In the genomic region with DNA sequence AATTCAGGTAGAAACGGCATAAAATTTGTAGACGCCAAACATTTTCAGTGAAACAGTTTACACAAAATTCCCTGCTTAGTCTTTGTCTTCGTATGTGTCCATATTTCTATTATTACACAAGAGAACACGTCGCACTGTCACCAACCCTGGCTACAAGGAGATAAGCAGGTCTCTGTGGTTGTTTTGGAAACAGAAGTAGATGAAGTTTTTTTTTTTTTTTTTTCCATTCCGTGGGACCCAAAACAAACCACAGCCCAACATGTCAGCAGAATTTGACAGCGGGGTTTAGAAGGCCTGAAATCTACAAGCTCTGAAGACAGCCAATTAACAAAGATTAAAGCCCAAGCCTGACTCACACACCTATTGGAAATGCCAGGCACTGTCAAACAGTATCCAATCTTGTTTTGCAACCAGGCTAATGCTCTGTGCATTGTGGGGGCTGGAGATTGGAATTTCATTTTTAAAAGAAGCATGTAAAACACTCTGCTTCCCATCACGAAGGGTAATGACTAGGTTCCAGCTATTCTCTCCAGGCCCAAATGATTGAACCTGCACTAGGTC, we compare ENCODE assay signal across 25 mouse cellular contexts.
DNase-seq lines count a peak whose midpoint lies in the region; ATAC-seq and TF ChIP-seq lines count a peak whose summit lies in the region.
"Had no signal": no experiment of that assay in that cellular context is flagged by ENCODE, and none has a peak within 500 bp of the region (broad histone marks: within the 10 kb centered on the region; RNA-seq: fewer than 3 reads in every experiment).

No protein-coding gene starts in this region.

- H3K4me1 ChIP-seq in intestine, embryonic 15.5 days (replicated peaks) = no peaks in the 10 kb centered on the region
- H3K4me1 ChIP-seq in intestine, postnatal 0 days (replicated peaks; ENCODE audit: control insufficient read depth, insufficient read depth, low read length) = no peaks in the 10 kb centered on the region
- no peaks in the 10 kb centered on the region for H3K4me1 ChIP-seq in embryonic facial prominence, embryonic 15.5 days
- H3K4me1 ChIP-seq: liver, embryonic 13.5 days; midbrain, embryonic 10.5 days; neural tube, embryonic 13.5 days had no signal

- intact Hi-C loops in heart, postnatal 25 days (cut with DNase I) = no loop called here

- DNase-seq in heart, adult 11 months = peak; percentile 83
- no peak for DNase-seq in heart, postnatal 25 days (ENCODE audit: low spot score)
- peak; percentile 33 for DNase-seq in retina, embryonic 14.5 days (ENCODE audit: low spot score)
- DNase-seq in right cerebral cortex, postnatal 4 days = no peak
- DNase-seq: adrenal gland, postnatal 36 days; cerebellum, adult 11-12 months; cerebellum, postnatal 10 days; heart, postnatal 14 days; kidney, postnatal 4 days; layer of hippocampus, adult 9-11 months; liver, embryonic 13.5 days; lung, adult 2 months; right cerebral cortex, adult 18-20 months had no signal

- H3K27me3 ChIP-seq in intestine, embryonic 15.5 days (replicated peaks) = no peaks in the 10 kb centered on the region
- no peaks in the 10 kb centered on the region for H3K27me3 ChIP-seq in intestine, postnatal 0 days (replicated peaks; ENCODE audit: control insufficient read depth, insufficient read depth, low read length)
- H3K27me3 ChIP-seq in embryonic facial prominence, embryonic 15.5 days = no peaks in the 10 kb centered on the region
- H3K27me3 ChIP-seq: liver, embryonic 13.5 days; neural tube, embryonic 13.5 days had no signal

- H3K4me2 ChIP-seq in intestine, embryonic 15.5 days (replicated peaks) = no peak overlapping the region
- H3K4me2 ChIP-seq in intestine, postnatal 0 days (replicated peaks; ENCODE audit: low read depth) = no peak overlapping the region
- H3K4me2 ChIP-seq in embryonic facial prominence, embryonic 15.5 days (replicated peaks) = no peak overlapping the region
- H3K4me2 ChIP-seq: liver, embryonic 13.5 days; neural tube, embryonic 13.5 days had no signal

- H3K27ac ChIP-seq in intestine, embryonic 15.5 days = 0 out of 2 replicates have a peak overlapping the region, but pooled peaks have one; percentile 22
- H3K27ac ChIP-seq in intestine, postnatal 0 days (ENCODE audit: low read depth, low read length) = no peak overlapping the region
- H3K27ac ChIP-seq in embryonic facial prominence, embryonic 15.5 days (replicated peaks) = peak overlapping the region; percentile 25; the same call in 1 of the 2 replicates
- H3K27ac ChIP-seq: liver, embryonic 13.5 days; macrophage; midbrain, embryonic 10.5 days; neural tube, embryonic 13.5 days had no signal

- no peak for ATAC-seq in intestine, embryonic 15.5 days
- ATAC-seq in intestine, postnatal 0 days = no peak
- no peak for ATAC-seq in embryonic facial prominence, embryonic 15.5 days (ENCODE audit: insufficient number of reproducible peaks, low FRiP score, low TSS enrichment, low read depth)
- no peak; the same call in 1 of the 2 replicates for ATAC-seq in granulocyte monocyte progenitor cell, adult 5-6 weeks (replicated peaks; ENCODE audit: poor library complexity, severe bottlenecking)
- ATAC-seq: hindbrain, embryonic 16.5 days; intestine, embryonic 16.5 days; midbrain, embryonic 16.5 days; Patski had no signal

- TF ChIP-seq CTCF in intestine, postnatal 0 days (IDR thresholded peaks at IDR 0.05; ENCODE audit: low read depth) = no peak

- H3K9ac ChIP-seq in intestine, embryonic 15.5 days = no peak overlapping the region
- no peak overlapping the region for H3K9ac ChIP-seq in intestine, postnatal 0 days (ENCODE audit: low read depth, low read length)
- H3K9ac ChIP-seq in embryonic facial prominence, embryonic 15.5 days = no peak overlapping the region
- H3K9ac ChIP-seq: liver, embryonic 13.5 days; neural tube, embryonic 13.5 days had no signal

- no peaks in the 10 kb centered on the region for H3K36me3 ChIP-seq in intestine, embryonic 15.5 days
- H3K36me3 ChIP-seq in intestine, postnatal 0 days (ENCODE audit: control insufficient read depth, insufficient read depth) = no peaks in the 10 kb centered on the region
- H3K36me3 ChIP-seq in embryonic facial prominence, embryonic 15.5 days = no peaks in the 10 kb centered on the region
- H3K36me3 ChIP-seq: liver, embryonic 13.5 days; midbrain, embryonic 10.5 days; neural tube, embryonic 13.5 days had no signal

- WGBS in intestine, embryonic 15.5 days = 75% methylated on average over 8 of the region's 8 CpGs
- WGBS in intestine, postnatal 0 days = 68% methylated on average over 8 of the region's 8 CpGs
- WGBS in embryonic facial prominence, embryonic 15.5 days = 59% methylated on average over 8 of the region's 8 CpGs

- no peaks in the 10 kb centered on the region for H3K9me3 ChIP-seq in intestine, embryonic 15.5 days
- H3K9me3 ChIP-seq in intestine, postnatal 0 days (ENCODE audit: control insufficient read depth) = no peaks in the 10 kb centered on the region
- H3K9me3 ChIP-seq in embryonic facial prominence, embryonic 15.5 days (replicated peaks) = no peaks in the 10 kb centered on the region
- H3K9me3 ChIP-seq: liver, embryonic 13.5 days; midbrain, embryonic 10.5 days; neural tube, embryonic 13.5 days had no signal

- H3K4me3 ChIP-seq in intestine, embryonic 15.5 days (replicated peaks) = no peak overlapping the region
- no peak overlapping the region for H3K4me3 ChIP-seq in intestine, postnatal 0 days (ENCODE audit: low read depth, low read length)
- no peak overlapping the region for H3K4me3 ChIP-seq in embryonic facial prominence, embryonic 15.5 days (replicated peaks)
- H3K4me3 ChIP-seq: liver, embryonic 13.5 days; midbrain, embryonic 10.5 days; myocyte; neural tube, embryonic 13.5 days had no signal

Comparison
In these comparisons a context has a peak if more than half of its experiments do, and no peak if none do; other contexts are left out.
1. DNase-seq: peak in heart, adult 11 months (single experiment) and retina, embryonic 14.5 days (single experiment); none in heart, postnatal 25 days (single experiment) and right cerebral cortex, postnatal 4 days (single experiment).